In the genomic region with DNA sequence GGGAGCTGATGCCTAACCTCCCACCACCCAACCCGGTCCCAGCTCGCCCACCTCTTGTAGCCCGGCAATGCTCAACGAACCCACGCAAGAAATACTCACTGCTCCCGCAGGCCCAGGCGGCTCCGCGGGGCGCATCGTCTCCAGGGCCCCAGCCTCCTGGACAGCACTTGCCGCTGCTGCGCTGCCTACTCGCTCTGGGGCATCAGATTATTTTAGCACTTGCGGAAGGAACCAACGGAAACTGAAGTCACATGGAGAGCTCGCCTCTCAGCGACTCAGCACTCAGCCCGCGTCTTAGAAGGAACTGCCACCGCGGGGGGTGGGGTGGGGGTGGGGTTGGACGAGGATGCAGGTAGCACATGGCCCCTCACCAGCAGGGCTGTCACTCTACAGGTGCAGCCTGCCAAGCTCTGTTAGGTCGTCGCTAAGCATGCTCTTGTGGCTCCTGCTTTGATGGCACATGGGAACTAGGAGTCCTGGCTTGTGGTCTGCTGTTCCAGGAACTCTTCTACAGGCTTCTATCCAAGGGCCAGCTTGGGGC, we compare ENCODE assay signal across 8 mouse cellular contexts. TPM values are rescaled to one million over a fixed set of nuclear protein-coding genes. Genes with fewer than 3 reads are reported as not detected.
A peak's percentile ranks its signal among the peaks of the same experiment; 100 is the strongest.
DNase-seq lines count a peak whose midpoint lies in the region; ATAC-seq and TF ChIP-seq lines count a peak whose summit lies in the region.

A gene (minus strand): TSS at position 314 of the 541 bp plus-strand sequence.

- H3K4me3 ChIP-seq in testis, adult 2 months (ENCODE audit: control insufficient read depth, low read depth, low read length), result peak within 1 kb of the TSS; percentile 71
- H3K4me3 ChIP-seq in heart, adult 2 months, result peak within 1 kb of the TSS; percentile 54
- peak within 1 kb of the TSS; percentile 69 for H3K4me3 ChIP-seq in liver, embryonic 13.5 days (replicated peaks)
- peak within 1 kb of the TSS; percentile 34 for H3K4me3 ChIP-seq in stomach, postnatal 0 days (ENCODE audit: low read depth, low read length)

- H3K36me3 ChIP-seq in testis, adult 2 months (ENCODE audit: control insufficient read depth, insufficient read depth, low read length), result no peaks in the 10 kb centered on the region
- no peaks in the 10 kb centered on the region for H3K36me3 ChIP-seq in heart, adult 2 months (ENCODE audit: control insufficient read depth, insufficient read depth, low read length)
- H3K36me3 ChIP-seq in liver, embryonic 13.5 days, result peaks cover 16% of the 10 kb centered on the region
- H3K36me3 ChIP-seq in stomach, postnatal 0 days (ENCODE audit: control insufficient read depth, insufficient read depth, low read length), result no peaks in the 10 kb centered on the region

- peaks cover 15% of the 10 kb centered on the region for H3K4me1 ChIP-seq in testis, adult 2 months (ENCODE audit: control insufficient read depth, insufficient read depth, low read length)
- peaks cover 2% of the 10 kb centered on the region for H3K4me1 ChIP-seq in heart, adult 2 months (ENCODE audit: control insufficient read depth, insufficient read depth, low read length)
- H3K4me1 ChIP-seq in liver, embryonic 13.5 days (replicated peaks), result peaks cover 57% of the 10 kb centered on the region
- H3K4me1 ChIP-seq in stomach, postnatal 0 days (replicated peaks; ENCODE audit: control insufficient read depth, insufficient read depth), result 0 out of 2 replicates have a peak, but pooled peaks cover 4% of the 10 kb centered on the region

- H3K27me3 ChIP-seq in testis, adult 2 months (ENCODE audit: control insufficient read depth, insufficient read depth, low read length), result no peaks in the 10 kb centered on the region
- H3K27me3 ChIP-seq in heart, adult 2 months (ENCODE audit: control insufficient read depth, insufficient read depth, low read length), result no peaks in the 10 kb centered on the region
- no peaks in the 10 kb centered on the region for H3K27me3 ChIP-seq in liver, embryonic 13.5 days
- no peaks in the 10 kb centered on the region for H3K27me3 ChIP-seq in stomach, postnatal 0 days (ENCODE audit: control insufficient read depth, insufficient read depth, low read length)

- TF ChIP-seq POLR2A in testis, adult 2 months (IDR thresholded peaks at IDR 0.05; ENCODE audit: control insufficient read depth, low read depth, low read length), result no peak
- peak; percentile 88 for TF ChIP-seq POLR2A in heart, adult 2 months (IDR thresholded peaks at IDR 0.05; ENCODE audit: insufficient read depth, low read depth, low read length)

- TF ChIP-seq CTCF in testis, adult 2 months (IDR thresholded peaks at IDR 0.05; ENCODE audit: control insufficient read depth, insufficient read depth, insufficient replicate concordance, low read depth, low read length), result no peak
- no peak for TF ChIP-seq CTCF in heart, adult 2 months (IDR thresholded peaks at IDR 0.05)
- no peak for TF ChIP-seq CTCF in stomach, postnatal 0 days (IDR thresholded peaks at IDR 0.05; ENCODE audit: low read depth)

- H3K9ac ChIP-seq in heart, adult 2 months (ENCODE audit: low read depth, low read length), result peak within 1 kb of the TSS; percentile 91
- peak within 1 kb of the TSS; percentile 82 for H3K9ac ChIP-seq in liver, embryonic 13.5 days
- H3K9ac ChIP-seq in stomach, postnatal 0 days (ENCODE audit: low read length), result peak within 1 kb of the TSS; percentile 52; the same call in 1 of the 2 replicates

- H3K4me2 ChIP-seq in liver, embryonic 13.5 days, result peak within 1 kb of the TSS; percentile 93
- H3K4me2 ChIP-seq in stomach, postnatal 0 days (replicated peaks; ENCODE audit: low read depth), result peak within 1 kb of the TSS; percentile 52

- WGBS in heart, adult 2 months, result 2% methylated on average over 25 of the region's 25 CpGs
- under 1% methylated on average over 25 of the region's 25 CpGs for WGBS in liver, embryonic 13.5 days (ENCODE audit: insufficient replicate concordance)
- 2% methylated on average over 25 of the region's 25 CpGs for WGBS in stomach, postnatal 0 days

- 0 out of 2 replicates have a peak, but pooled peaks have one; percentile 56 for TF ChIP-seq EP300 in heart, adult 2 months (IDR thresholded peaks at IDR 0.05; ENCODE audit: insufficient read depth, low read depth, low read length)
- no peak for TF ChIP-seq EP300 in stomach, postnatal 0 days (optimal IDR thresholded peaks at IDR 0.05)

- intact Hi-C loops in heart, adult 2 months (cut with DNase I), result loop anchor here (2.0 kb wide), 1 partner anchor 49 kb away; no protein-coding TSS in a partner anchor

- peak; percentile 81 for ATAC-seq in liver, embryonic 13.5 days (ENCODE audit: low read depth)
- 0 out of 2 replicates have a peak, but pooled peaks have one; percentile 35 for ATAC-seq in stomach, postnatal 0 days (ENCODE audit: low FRiP score, low TSS enrichment)

- H3K9me3 ChIP-seq in liver, embryonic 13.5 days (replicated peaks), result no peaks in the 10 kb centered on the region
- no peaks in the 10 kb centered on the region for H3K9me3 ChIP-seq in stomach, postnatal 0 days (ENCODE audit: control insufficient read depth, low read length)

- DNase-seq in testis, postnatal 10 days (ENCODE audit: low spot score), result no peak
- peak; percentile 59 for DNase-seq in embryo, embryonic 10 days (ENCODE audit: low spot score)
- DNase-seq in heart, adult 2 months, result peak; percentile 71 to 82
- DNase-seq in kidney, adult 9 months, result peak; percentile 50
- DNase-seq in liver, embryonic 13.5 days, result peak; percentile 58
- DNase-seq in naive thymus-derived CD4-positive, alpha-beta T cell, adult 2 months (ENCODE audit: low read depth), result peak; percentile 91
- DNase-seq in stomach, postnatal 0 days (ENCODE audit: low spot score), result peak; percentile 46

- peak within 1 kb of the TSS; percentile 43; the same call in 1 of the 2 replicates for H3K27ac ChIP-seq in testis, adult 2 months (ENCODE audit: control insufficient read depth, insufficient read depth, low read depth, low read length)
- peak within 1 kb of the TSS; percentile 73 for H3K27ac ChIP-seq in heart, adult 2 months
- H3K27ac ChIP-seq in liver, embryonic 13.5 days, result peak within 1 kb of the TSS; percentile 75
- peak within 1 kb of the TSS; percentile 25; the same call in 1 of the 2 replicates for H3K27ac ChIP-seq in stomach, postnatal 0 days (replicated peaks)

- H3K79me2 ChIP-seq in heart, adult 2 months (replicated peaks; ENCODE audit: control insufficient read depth, insufficient read depth, low read length), result no peaks in the 10 kb centered on the region; the same call in 1 of the 2 replicates

RNA-seq across cellular contexts. Expression of the gene that starts here (rescaled TPM):
- polyA plus RNA-seq in testis, adult 2 months (2012; rRNA removed), result 4.1 and 4.5 TPM in 2 replicates
- total RNA-seq in heart, adult 2 months (2021), result 1 to 10 TPM; 3.9 to 4.7 TPM
- 9.1 and 9.5 TPM in 2 replicates for polyA plus RNA-seq in heart, adult 2 months (2012; rRNA removed)
- polyA plus RNA-seq in liver, embryonic 13.5 days (2015; fragmentation: Nextera tagmentation; extraction: Ambion mirVana), result 22.6 and 23.9 TPM in 2 replicates
- 8.2 TPM in 2 replicates for polyA plus RNA-seq in stomach, postnatal 0 days (2015; fragmentation: Nextera tagmentation; extraction: Ambion mirVana)

Comparison
In these comparisons a context has a peak if more than half of its experiments do, and no peak if none do; other contexts are left out.
1. H3K27ac ChIP-seq: peak in every context shown above with its lines; median percentile 75 in liver, embryonic 13.5 days; 73 in heart, adult 2 months; 43 in testis, adult 2 months; 25 in stomach, postnatal 0 days.